Mouse (Mus musculus) kidney, embryonic 15.5 days (tissue): ENCODE measurements around the gene Dennd2a. TPM values are rescaled to one million over a fixed set of nuclear protein-coding genes. Genes with fewer than 3 reads are reported as not detected.

ENCODE experiments used
- ATAC-seq: fragments of 200-750 bp; cut with Nextera tagmentation; replicated peaks from 2 replicates; pipeline ENCODE4 v1.8.0; 2017; ENCODE audit warnings: moderate TSS enrichment; ENCODE audit not compliant: low FRiP score
- H3K27ac ChIP-seq: fragments of 300-500 bp; sonication (generic); 2 replicates; pipeline ENCODE4 v1.5.1; 2015; ENCODE audit warnings: mild to moderate bottlenecking, inconsistent platforms
- H3K27me3 ChIP-seq: fragments of 300-500 bp; sonication (generic); 2 replicates; pipeline ENCODE4 v1.6.1; 2015; ENCODE audit warnings: inconsistent platforms
- H3K36me3 ChIP-seq: fragments of 300-500 bp; sonication (generic); 2 replicates; pipeline ENCODE4 v1.6.1; 2015; ENCODE audit warnings: inconsistent platforms
- H3K4me1 ChIP-seq: fragments of 300-500 bp; sonication (generic); 2 replicates; pipeline ENCODE4 v1.6.1; 2015; ENCODE audit warnings: inconsistent platforms
- H3K4me2 ChIP-seq: fragments of 300-500 bp; sonication (generic); 2 replicates; pipeline ENCODE4 v1.6.1; 2015; ENCODE audit warnings: moderate library complexity, mild to moderate bottlenecking, inconsistent platforms
- H3K4me3 ChIP-seq: fragments of 300-500 bp; sonication (generic); replicated peaks from 2 replicates; pipeline ENCODE4 v1.5.1; 2015; ENCODE audit warnings: mild to moderate bottlenecking, inconsistent platforms
- H3K9ac ChIP-seq: fragments of 300-500 bp; sonication (generic); 2 replicates; pipeline ENCODE4 v1.6.1; 2015; ENCODE audit warnings: mild to moderate bottlenecking, inconsistent platforms
- H3K9me3 ChIP-seq: fragments of 300-500 bp; sonication (generic); replicated peaks from 2 replicates; pipeline ENCODE4 v1.6.1; 2016; ENCODE audit warnings: inconsistent platforms
- WGBS: fragments of 180-500 bp; shearing (Covaris S2); methylation state at CpG from one replicate; pipeline ENCODE4 v1.1.7; 2015; ENCODE audit warnings: mixed read lengths; 5-methylcytosine and 5-hydroxymethylcytosine counted together
- polyA plus RNA-seq: library from polyadenylated mRNA; unstranded; fragments of >200 nt; fragmentation: Nextera tagmentation; extraction: Ambion mirVana; gene quantifications from 2 replicates; pipeline ENCODE4 v1.2.1, GENCODE M21; 2015

Dennd2a gene
- polyA plus RNA-seq, 1 experiment from 2014 or later: 24.0 TPM

- no peak overlapping the region for H3K27ac ChIP-seq
- H3K4me3 ChIP-seq: no peak overlapping the region
- H3K27me3 ChIP-seq: no peaks in the 10 kb centered on the region
- H3K9me3 ChIP-seq: no peaks in the 10 kb centered on the region
- no peaks in the 10 kb centered on the region for H3K4me1 ChIP-seq
- 51% methylated on average over 2 of the region's 2 CpGs for WGBS
- no peaks in the 10 kb centered on the region for H3K36me3 ChIP-seq
- no peak for ATAC-seq
- H3K4me2 ChIP-seq: no peak overlapping the region
- no peak overlapping the region for H3K9ac ChIP-seq
Observed at GRCm38 (mm10) chr6:39434886-39435492, 122.7 kb downstream of the Dennd2a start.

- Histone ChIP-seq H3K4me3 (no peak overlapping the region), H3K9me3 (no peaks in the 10 kb centered on the region), H3K27me3 (no peaks in the 10 kb centered on the region), H3K4me1 (no peaks in the 10 kb centered on the region), H3K4me2 (no peak overlapping the region), H3K27ac (no peak overlapping the region), H3K9ac (no peak overlapping the region), H3K36me3 (no peaks in the 10 kb centered on the region)
- ATAC-seq: no peak
- 74% methylated on average over 2 of the region's 2 CpGs for WGBS
Observed at GRCm38 (mm10) chr6:39434111-39434885, 123.4 kb downstream of the Dennd2a start.

- Histone ChIP-seq H3K27me3 (no peaks in the 10 kb centered on the region), H3K4me1 (no peaks in the 10 kb centered on the region), H3K36me3 (no peaks in the 10 kb centered on the region), H3K4me2 (no peak overlapping the region), H3K27ac (no peak overlapping the region), H3K9ac (no peak overlapping the region), H3K9me3 (no peaks in the 10 kb centered on the region), H3K4me3 (no peak overlapping the region)
- no peak for ATAC-seq
Observed at GRCm38 (mm10) chr6:39433701-39434100, 124.0 kb downstream of the Dennd2a start.

- Histone ChIP-seq H3K9me3 (no peaks in the 10 kb centered on the region), H3K36me3 (no peaks in the 10 kb centered on the region), H3K9ac (no peak overlapping the region), H3K4me2 (no peak overlapping the region), H3K4me1 (no peaks in the 10 kb centered on the region), H3K27ac (no peak overlapping the region), H3K27me3 (no peaks in the 10 kb centered on the region), H3K4me3 (no peak overlapping the region)
- no peak for ATAC-seq
- WGBS: 88% methylated on average over 4 of the region's 4 CpGs
Observed at GRCm38 (mm10) chr6:39433174-39433573, 124.5 kb downstream of the Dennd2a start.

- no peak overlapping the region for H3K4me2 ChIP-seq
- H3K36me3 ChIP-seq: no peaks in the 10 kb centered on the region
- H3K4me1 ChIP-seq: no peaks in the 10 kb centered on the region
- H3K27ac ChIP-seq: no peak overlapping the region
- no peaks in the 10 kb centered on the region for H3K9me3 ChIP-seq
- no peaks in the 10 kb centered on the region for H3K27me3 ChIP-seq
- no peak for ATAC-seq
- H3K9ac ChIP-seq: no peak overlapping the region
- 82% methylated on average over 11 of the region's 11 CpGs for WGBS
- no peak overlapping the region for H3K4me3 ChIP-seq
Observed at GRCm38 (mm10) chr6:39430722-39431121, 126.9 kb downstream of the Dennd2a start.

GRCm38 (mm10) chr6:39429007-39429788, 128.5 kb downstream of the Dennd2a start:
- H3K4me2 ChIP-seq: no peak overlapping the region
- H3K36me3 ChIP-seq: no peaks in the 10 kb centered on the region
- 79% methylated on average over 6 of the region's 6 CpGs for WGBS
- no peak overlapping the region for H3K4me3 ChIP-seq
- no peaks in the 10 kb centered on the region for H3K9me3 ChIP-seq
- H3K4me1 ChIP-seq: no peaks in the 10 kb centered on the region
- H3K9ac ChIP-seq: no peak overlapping the region
- no peak for ATAC-seq
- H3K27me3 ChIP-seq: no peaks in the 10 kb centered on the region
- no peak overlapping the region for H3K27ac ChIP-seq

- H3K36me3 ChIP-seq: no peaks in the 10 kb centered on the region
- WGBS: 84% methylated on average over 4 of the region's 4 CpGs
- H3K4me2 ChIP-seq: no peak overlapping the region
- H3K27me3 ChIP-seq: peaks cover 8% of the 10 kb centered on the region
- H3K27ac ChIP-seq: no peak overlapping the region
- no peaks in the 10 kb centered on the region for H3K4me1 ChIP-seq
- ATAC-seq: no peak
- H3K9me3 ChIP-seq: no peaks in the 10 kb centered on the region
- no peak overlapping the region for H3K4me3 ChIP-seq
- H3K9ac ChIP-seq: no peak overlapping the region
Observed at GRCm38 (mm10) chr6:39427276-39428003, 130.2 kb downstream of the Dennd2a start.

- H3K36me3 ChIP-seq: no peaks in the 10 kb centered on the region
- H3K27ac ChIP-seq: no peak overlapping the region
- WGBS: 79% methylated on average over 4 of the region's 4 CpGs
- H3K4me2 ChIP-seq: no peak overlapping the region
- no peak overlapping the region for H3K4me3 ChIP-seq
- no peaks in the 10 kb centered on the region for H3K4me1 ChIP-seq
- H3K9me3 ChIP-seq: no peaks in the 10 kb centered on the region
- H3K27me3 ChIP-seq: peaks cover 10% of the 10 kb centered on the region
- H3K9ac ChIP-seq: no peak overlapping the region
- no peak for ATAC-seq
Observed at GRCm38 (mm10) chr6:39426725-39427124, 130.9 kb downstream of the Dennd2a start.

GRCm38 (mm10) chr6:39425181-39425580, 132.5 kb downstream of the Dennd2a start:
- Histone ChIP-seq H3K4me1 (peaks cover 3% of the 10 kb centered on the region; the same call in 1 of the 2 replicates), H3K36me3 (no peaks in the 10 kb centered on the region), H3K9ac (no peak overlapping the region), H3K9me3 (no peaks in the 10 kb centered on the region), H3K4me3 (no peak overlapping the region), H3K27ac (no peak overlapping the region), H3K27me3 (peaks cover 18% of the 10 kb centered on the region), H3K4me2 (no peak overlapping the region)
- no peak for ATAC-seq
- WGBS: 79% methylated on average over 2 of the region's 2 CpGs

GRCm38 (mm10) chr6:39423686-39424085, 134.0 kb downstream of the Dennd2a start:
- WGBS: 91% methylated on average over 7 of the region's 7 CpGs
- ATAC-seq: no peak
- H3K4me1 ChIP-seq: peaks cover 9% of the 10 kb centered on the region
- no peaks in the 10 kb centered on the region for H3K36me3 ChIP-seq
- peaks cover 18% of the 10 kb centered on the region for H3K27me3 ChIP-seq
- no peak overlapping the region for H3K4me2 ChIP-seq
- no peak overlapping the region for H3K27ac ChIP-seq
- H3K4me3 ChIP-seq: no peak overlapping the region
- H3K9ac ChIP-seq: no peak overlapping the region
- H3K9me3 ChIP-seq: no peaks in the 10 kb centered on the region

- Histone ChIP-seq H3K27me3 (peaks cover 22% of the 10 kb centered on the region), H3K36me3 (no peaks in the 10 kb centered on the region), H3K4me2 (no peak overlapping the region), H3K4me1 (peaks cover 9% of the 10 kb centered on the region), H3K27ac (no peak overlapping the region), H3K4me3 (no peak overlapping the region), H3K9ac (no peak overlapping the region), H3K9me3 (no peaks in the 10 kb centered on the region)
- no peak for ATAC-seq
- 60% methylated on average over 6 of the region's 6 CpGs for WGBS
Observed at GRCm38 (mm10) chr6:39423130-39423551, 134.5 kb downstream of the Dennd2a start.
